Mouse (Mus musculus) midbrain, embryonic 14.5 days (tissue): ENCODE measurements around the gene Cyp4f14. TPM values are rescaled to one million over a fixed set of nuclear protein-coding genes. Genes with fewer than 3 reads are reported as not detected.
"Not testable (repeated sequence)": the region's sequence is repeated elsewhere in the genome, so short reads cannot be mapped to it uniquely, and the experiment has no call there.

Experiments
- ATAC-seq: fragments of 200-750 bp; cut with Nextera tagmentation; 2 replicates; pipeline ENCODE4 v1.8.0; 2017; ENCODE audit warnings: moderate number of reproducible peaks, moderate library complexity; ENCODE audit not compliant: low FRiP score, low TSS enrichment
- DNase-seq: peaks from one replicate; pipeline ENCODE4 v3.0.0-alpha.2; 2015
- H3K27ac ChIP-seq: fragments of 300-500 bp; sonication (generic); replicated peaks from 2 replicates; pipeline ENCODE4 v1.5.1; 2014; ENCODE audit warnings: mild to moderate bottlenecking, low read depth, low read length, moderate library complexity
- H3K27me3 ChIP-seq: fragments of 300-500 bp; sonication (generic); 2 replicates; pipeline ENCODE4 v1.6.1; 2014; ENCODE audit warnings: low read length, control low read depth, mixed read lengths; ENCODE audit not compliant: control insufficient read depth, insufficient read depth
- H3K36me3 ChIP-seq: fragments of 300-500 bp; sonication (generic); 2 replicates; pipeline ENCODE4 v1.6.1; 2014; ENCODE audit warnings: low read length, control low read depth; ENCODE audit not compliant: control insufficient read depth, insufficient read depth
- H3K4me1 ChIP-seq: fragments of 300-500 bp; sonication (generic); 2 replicates; pipeline ENCODE4 v1.6.1; 2014; ENCODE audit warnings: mild to moderate bottlenecking, antibody characterized with exemption, low read length, control low read depth; ENCODE audit not compliant: control insufficient read depth, insufficient read depth
- H3K4me2 ChIP-seq: fragments of 300-500 bp; sonication (generic); 2 replicates; pipeline ENCODE4 v1.6.1; 2014; ENCODE audit warnings: mild to moderate bottlenecking, low read length, moderate library complexity
- H3K4me3 ChIP-seq: fragments of 300-500 bp; sonication (generic); replicated peaks from 2 replicates; pipeline ENCODE4 v1.5.1; 2014; ENCODE audit warnings: low read depth, low read length
- H3K9ac ChIP-seq: fragments of 300-500 bp; sonication (generic); replicated peaks from 2 replicates; pipeline ENCODE4 v1.6.1; 2014; ENCODE audit warnings: mild to moderate bottlenecking, low read length, moderate library complexity
- H3K9me3 ChIP-seq: fragments of 300-500 bp; sonication (generic); 2 replicates; pipeline ENCODE4 v1.6.1; 2016; ENCODE audit warnings: low read length, control low read depth, mixed read lengths; ENCODE audit not compliant: control insufficient read depth
- WGBS: fragments of 180-500 bp; shearing (Covaris S2); extraction: QIAGEN DNeasy Blood & Tissue Kit; methylation state at CpG from one replicate; pipeline ENCODE4 v1.1.7; 2014; 5-methylcytosine and 5-hydroxymethylcytosine counted together
- polyA plus RNA-seq: library from polyadenylated mRNA; unstranded; fragments of >200 nt; fragmentation: Nextera tagmentation; extraction: Ambion mirVana; gene quantifications from 2 replicates; pipeline ENCODE4 v1.2.1, GENCODE M21; 2014

Gene Cyp4f14
- polyA plus RNA-seq, 1 experiment from 2014 or later: not detected

- WGBS: 93% methylated on average over 14 of the region's 14 CpGs
- ATAC-seq: no peak
- H3K36me3 ChIP-seq: peaks cover 47% of the 10 kb centered on the region
Measured at GRCm38 (mm10) chr17:32880320-32881218, 36.6 kb downstream of the Cyp4f14 start.

GRCm38 (mm10) chr17:32878773-32879172 is 38.4 kb downstream of the Cyp4f14 start:
- no peak overlapping the region for H3K27ac ChIP-seq
- H3K4me1 ChIP-seq: no peaks in the 10 kb centered on the region
- H3K9me3 ChIP-seq: no peaks in the 10 kb centered on the region
- peaks cover 40% of the 10 kb centered on the region for H3K36me3 ChIP-seq
- H3K27me3 ChIP-seq: no peaks in the 10 kb centered on the region
- H3K4me3 ChIP-seq: no peak overlapping the region
- DNase-seq: no peak
- no peak for ATAC-seq
- no peak overlapping the region for H3K4me2 ChIP-seq
- no peak overlapping the region for H3K9ac ChIP-seq
- WGBS: 94% methylated on average over 11 of the region's 11 CpGs

More at GRCm38 (mm10) chr17:32880320-32881218, 36.6 kb downstream of the Cyp4f14 start:
- H3K4me3 ChIP-seq: no peak overlapping the region
- no peak overlapping the region for H3K9ac ChIP-seq
- no peaks in the 10 kb centered on the region for H3K4me1 ChIP-seq
- H3K9me3 ChIP-seq: no peaks in the 10 kb centered on the region
- no peak for DNase-seq
- H3K4me2 ChIP-seq: no peak overlapping the region
- no peak overlapping the region for H3K27ac ChIP-seq
- no peaks in the 10 kb centered on the region for H3K27me3 ChIP-seq

GRCm38 (mm10) chr17:32877471-32878171 is 39.5 kb downstream of the Cyp4f14 start:
- H3K9me3 ChIP-seq: no peaks in the 10 kb centered on the region
- no peak for DNase-seq
- H3K27me3 ChIP-seq: no peaks in the 10 kb centered on the region
- no peak for ATAC-seq
- WGBS: 17% methylated on average over 22 of the region's 22 CpGs
- H3K4me3 ChIP-seq: no peak overlapping the region
- H3K4me2 ChIP-seq: no peak overlapping the region
- H3K36me3 ChIP-seq: peaks cover 28% of the 10 kb centered on the region
- no peaks in the 10 kb centered on the region for H3K4me1 ChIP-seq
- no peak overlapping the region for H3K27ac ChIP-seq
- no peak overlapping the region for H3K9ac ChIP-seq

- no peak overlapping the region for H3K4me3 ChIP-seq
Measured at GRCm38 (mm10) chr17:32872696-32873095, 44.4 kb downstream of the Cyp4f14 start.

GRCm38 (mm10) chr17:32872091-32872490 is 45.1 kb downstream of the Cyp4f14 start:
- WGBS: 87% methylated on average over 4 of the region's 4 CpGs
- Histone ChIP-seq H3K27me3 (no peaks in the 10 kb centered on the region), H3K4me2 (no peak overlapping the region), H3K9ac (no peak overlapping the region), H3K36me3 (no peaks in the 10 kb centered on the region), H3K27ac (no peak overlapping the region), H3K4me1 (no peaks in the 10 kb centered on the region), H3K9me3 (no peaks in the 10 kb centered on the region), H3K4me3 (no peak overlapping the region)
- DNase-seq: no peak
- no peak for ATAC-seq

More at GRCm38 (mm10) chr17:32872696-32873095, 44.4 kb downstream of the Cyp4f14 start:
- Histone ChIP-seq H3K4me1 (no peaks in the 10 kb centered on the region), H3K4me2 (no peak overlapping the region), H3K9me3 (no peaks in the 10 kb centered on the region), H3K27me3 (no peaks in the 10 kb centered on the region), H3K36me3 (no peaks in the 10 kb centered on the region), H3K27ac (no peak overlapping the region), H3K9ac (no peak overlapping the region)
- DNase-seq: no peak
- ATAC-seq: no peak
- WGBS: 71% methylated on average over 5 of the region's 5 CpGs

- H3K4me1 ChIP-seq: no peaks in the 10 kb centered on the region
- H3K27ac ChIP-seq: no peak overlapping the region
- H3K9ac ChIP-seq: no peak overlapping the region
- H3K4me3 ChIP-seq: no peak overlapping the region
- DNase-seq: no peak
- WGBS: 95% methylated on average over 1 of the region's 1 CpGs
- H3K9me3 ChIP-seq: no peaks in the 10 kb centered on the region
- no peaks in the 10 kb centered on the region for H3K36me3 ChIP-seq
- ATAC-seq: no peak
- no peak overlapping the region for H3K4me2 ChIP-seq
- no peaks in the 10 kb centered on the region for H3K27me3 ChIP-seq
Measured at GRCm38 (mm10) chr17:32871483-32871882, 45.7 kb downstream of the Cyp4f14 start.

GRCm38 (mm10) chr17:32867266-32867665 is 49.9 kb downstream of the Cyp4f14 start:
- not testable (repeated sequence) for H3K27ac ChIP-seq, H3K36me3 ChIP-seq

GRCm38 (mm10) chr17:32856713-32857112 is 60.4 kb downstream of the Cyp4f14 start:
- not testable (repeated sequence) for H3K4me3 ChIP-seq, H3K4me2 ChIP-seq, H3K9me3 ChIP-seq, H3K36me3 ChIP-seq, ATAC-seq, DNase-seq, H3K4me1 ChIP-seq, H3K9ac ChIP-seq, H3K27ac ChIP-seq, H3K27me3 ChIP-seq
- WGBS: 82% methylated on average over 2 of the region's 6 CpGs

More at GRCm38 (mm10) chr17:32867266-32867665, 49.9 kb downstream of the Cyp4f14 start:
- not testable (repeated sequence) for H3K4me2 ChIP-seq, H3K9ac ChIP-seq, H3K4me1 ChIP-seq, ATAC-seq, H3K27me3 ChIP-seq, DNase-seq, H3K9me3 ChIP-seq, H3K4me3 ChIP-seq
- 64% methylated on average over 3 of the region's 7 CpGs for WGBS
